In genomic region chr9:67046881-67047605, GRCm38 (mm10) we compare ENCODE assay signal across 8 mouse cellular contexts. TPM values are rescaled to one million over a fixed set of nuclear protein-coding genes. Genes with fewer than 3 reads are reported as not detected.
DNase-seq lines count a peak whose midpoint lies in the region; ATAC-seq and TF ChIP-seq lines count a peak whose summit lies in the region.

No protein-coding gene starts in this region.

- H3K27me3 ChIP-seq in testis, adult 2 months (ENCODE audit: control insufficient read depth, insufficient read depth, low read length): no peaks in the 10 kb centered on the region; the same call in 1 of the 2 replicates
- no peaks in the 10 kb centered on the region for H3K27me3 ChIP-seq in embryonic facial prominence, embryonic 14.5 days (replicated peaks; ENCODE audit: control insufficient read depth, insufficient read depth, low read length)
- peaks cover 33% of the 10 kb centered on the region for H3K27me3 ChIP-seq in midbrain, embryonic 11.5 days (ENCODE audit: control insufficient read depth, insufficient read depth, low read length)

- peaks cover 15% of the 10 kb centered on the region for H3K4me1 ChIP-seq in testis, adult 2 months (ENCODE audit: control insufficient read depth, insufficient read depth, low read length)
- H3K4me1 ChIP-seq in embryonic facial prominence, embryonic 14.5 days (ENCODE audit: control insufficient read depth, insufficient read depth, low read length): peaks cover 9% of the 10 kb centered on the region
- H3K4me1 ChIP-seq in midbrain, embryonic 11.5 days (ENCODE audit: control insufficient read depth, insufficient read depth, low read length): peaks cover 24% of the 10 kb centered on the region

- 4% methylated on average over 15 of the region's 15 CpGs for WGBS in embryonic facial prominence, embryonic 14.5 days
- 2% methylated on average over 15 of the region's 15 CpGs for WGBS in midbrain, embryonic 11.5 days

- TF ChIP-seq POLR2A in testis, adult 2 months (IDR thresholded peaks at IDR 0.05; ENCODE audit: control insufficient read depth, low read depth, low read length): no peak

- H3K36me3 ChIP-seq in testis, adult 2 months (ENCODE audit: control insufficient read depth, insufficient read depth, low read length): no peaks in the 10 kb centered on the region
- H3K36me3 ChIP-seq in embryonic facial prominence, embryonic 14.5 days (ENCODE audit: control insufficient read depth, insufficient read depth, low read length): no peaks in the 10 kb centered on the region
- no peaks in the 10 kb centered on the region for H3K36me3 ChIP-seq in midbrain, embryonic 11.5 days (ENCODE audit: control insufficient read depth, insufficient read depth, low read length)

- H3K9me3 ChIP-seq in embryonic facial prominence, embryonic 14.5 days (ENCODE audit: control insufficient read depth, low read length): no peaks in the 10 kb centered on the region
- no peaks in the 10 kb centered on the region for H3K9me3 ChIP-seq in midbrain, embryonic 11.5 days (ENCODE audit: control insufficient read depth, low read length)

- H3K27ac ChIP-seq in testis, adult 2 months (ENCODE audit: control insufficient read depth, insufficient read depth, low read depth, low read length): no peak overlapping the region
- H3K27ac ChIP-seq in embryonic facial prominence, embryonic 14.5 days (replicated peaks; ENCODE audit: low read depth, low read length): peak overlapping the region; percentile 86
- H3K27ac ChIP-seq in midbrain, embryonic 11.5 days (ENCODE audit: low read depth, low read length): no peak overlapping the region

- H3K4me3 ChIP-seq in testis, adult 2 months (ENCODE audit: control insufficient read depth, low read depth, low read length): peak overlapping the region; percentile 40
- H3K4me3 ChIP-seq in embryonic facial prominence, embryonic 14.5 days (ENCODE audit: low read depth, low read length): peak overlapping the region; percentile 73
- H3K4me3 ChIP-seq in midbrain, embryonic 11.5 days (ENCODE audit: low read depth, low read length): peak overlapping the region; percentile 48

- H3K9ac ChIP-seq in embryonic facial prominence, embryonic 14.5 days (ENCODE audit: low read depth, low read length): peak overlapping the region; percentile 82
- peak overlapping the region; percentile 33 for H3K9ac ChIP-seq in midbrain, embryonic 11.5 days (ENCODE audit: low read length)

- no peak for TF ChIP-seq CTCF in testis, adult 2 months (IDR thresholded peaks at IDR 0.05; ENCODE audit: control insufficient read depth, insufficient read depth, insufficient replicate concordance, low read depth, low read length)

- H3K4me2 ChIP-seq in embryonic facial prominence, embryonic 14.5 days (ENCODE audit: low read depth, low read length): peak overlapping the region; percentile 83
- peak overlapping the region; percentile 74 for H3K4me2 ChIP-seq in midbrain, embryonic 11.5 days

- ATAC-seq in embryonic facial prominence, embryonic 14.5 days (ENCODE audit: low read depth): no peak
- ATAC-seq in midbrain, embryonic 11.5 days (ENCODE audit: low FRiP score): no peak
- ATAC-seq in megakaryocyte progenitor cell, adult 5-6 weeks (replicated peaks; ENCODE audit: poor library complexity): no peak

- DNase-seq in testis, postnatal 14 days (ENCODE audit: low spot score): no peak
- DNase-seq in embryonic facial prominence, embryonic 14.5 days (ENCODE audit: low spot score): peak; percentile 76
- peak; percentile 69 for DNase-seq in induced T-regulatory cell, adult 2 months (ENCODE audit: low read depth)
- peak; percentile 84 for DNase-seq in midbrain, embryonic 11.5 days (ENCODE audit: low spot score, missing footprints)
- DNase-seq in layer of hippocampus, adult 18-20 months (ENCODE audit: low spot score in 2 of 2): no peak
- DNase-seq in cerebellum, postnatal 25 days: no peak

RNA-seq across cellular contexts. Expression of gene Tpm1, which starts 2.2 kb away (rescaled TPM):
- 17.0 and 28.5 TPM in 2 replicates for polyA plus RNA-seq in testis, adult 2 months (2012; rRNA removed)
- polyA plus RNA-seq in embryonic facial prominence, embryonic 14.5 days (2014; fragmentation: Nextera tagmentation; extraction: Ambion mirVana): 985 and 1,264 TPM in 2 replicates
- polyA plus RNA-seq in midbrain, embryonic 11.5 days (2014; fragmentation: Nextera tagmentation; extraction: Ambion mirVana): 298 and 333 TPM in 2 replicates
- 100 to 1,000 TPM; 194 to 199 TPM for total RNA-seq in layer of hippocampus, adult 18-20 months (2021)
- 33.1 and 43.8 TPM in 2 replicates for total RNA-seq in megakaryocyte progenitor cell, adult 5-6 weeks (2015)
- total RNA-seq in megakaryocyte progenitor cell, adult 5-6 weeks (2017): 47.0 and 50.4 TPM in 2 replicates

Comparison
In these comparisons a context has a peak if more than half of its experiments do, and no peak if none do; other contexts are left out.
1. DNase-seq: peak in embryonic facial prominence, embryonic 14.5 days (single experiment), induced T-regulatory cell, adult 2 months (single experiment) and midbrain, embryonic 11.5 days (single experiment); none in testis, postnatal 14 days (single experiment), layer of hippocampus, adult 18-20 months (0 of 2) and cerebellum, postnatal 25 days (0 of 2).
2. RNA of gene Tpm1, which starts 2.2 kb away (polyA plus RNA-seq): 985 to 1,264 TPM in embryonic facial prominence, embryonic 14.5 days and 298 to 333 TPM in midbrain, embryonic 11.5 days; 17.0 to 28.5 TPM in testis, adult 2 months; every median in the first group is over 10 times any median in the second.
3. Peak in every context shown above with its lines, with median percentiles within 50 percentile points of each other: H3K4me3 ChIP-seq.